ENCODE assay signal across 13 mouse cellular contexts in genomic region chr9:8634344-8634743, GRCm38 (mm10).
DNase-seq lines count a peak whose midpoint lies in the region; ATAC-seq and TF ChIP-seq lines count a peak whose summit lies in the region.
"Had no signal": no experiment of that assay in that cellular context is flagged by ENCODE, and none has a peak within 500 bp of the region (broad histone marks: within the 10 kb centered on the region; RNA-seq: fewer than 3 reads in every experiment).

No protein-coding gene starts in this region.

- H3K4me3 ChIP-seq in forebrain, embryonic 11.5 days (ENCODE audit: low read depth, low read length), result no peak overlapping the region
- H3K4me3 ChIP-seq in forebrain, embryonic 16.5 days (replicated peaks; ENCODE audit: low read length), result no peak overlapping the region
- no peak overlapping the region for H3K4me3 ChIP-seq in hindbrain, postnatal 0 days (ENCODE audit: low read length)
- H3K4me3 ChIP-seq: embryonic facial prominence, embryonic 12.5 days had no signal

- no peaks in the 10 kb centered on the region for H3K9me3 ChIP-seq in forebrain, embryonic 11.5 days (ENCODE audit: control insufficient read depth, low read length)
- no peaks in the 10 kb centered on the region for H3K9me3 ChIP-seq in forebrain, embryonic 16.5 days (ENCODE audit: control insufficient read depth, low read length)
- no peaks in the 10 kb centered on the region for H3K9me3 ChIP-seq in hindbrain, postnatal 0 days (ENCODE audit: low read length)
- H3K9me3 ChIP-seq: embryonic facial prominence, embryonic 12.5 days had no signal

- H3K36me3 ChIP-seq in forebrain, embryonic 11.5 days (ENCODE audit: control insufficient read depth, insufficient read depth, low read length), result no peaks in the 10 kb centered on the region
- no peaks in the 10 kb centered on the region for H3K36me3 ChIP-seq in forebrain, embryonic 16.5 days (ENCODE audit: control insufficient read depth, insufficient read depth)
- H3K36me3 ChIP-seq in hindbrain, postnatal 0 days (ENCODE audit: insufficient read depth, low read length), result no peaks in the 10 kb centered on the region
- H3K36me3 ChIP-seq: embryonic facial prominence, embryonic 12.5 days had no signal

- DNase-seq in forebrain, embryonic 11.5 days (ENCODE audit: low spot score), result no peak
- DNase-seq in right cerebral cortex, postnatal 10 days (ENCODE audit: low spot score in 2 of 2), result peak; percentile 25 to 28
- no peak for DNase-seq in right cerebral cortex, adult 2 months (ENCODE audit: low spot score in 2 of 2)
- DNase-seq in hindbrain, postnatal 0 days (ENCODE audit: low spot score), result peak; percentile 71
- DNase-seq in spleen, postnatal 10 days (ENCODE audit: low spot score in 2 of 2), result no peak
- DNase-seq in kidney, postnatal 4 days, result no peak
- no peak for DNase-seq in heart, postnatal 10 days
- DNase-seq: gastrocnemius, postnatal 14 days; heart, postnatal 14 days; kidney, postnatal 14 days had no signal

- intact Hi-C loops in heart, postnatal 10 days (cut with DNase I), result no loop called here

- H3K4me1 ChIP-seq in forebrain, embryonic 11.5 days (replicated peaks; ENCODE audit: control insufficient read depth, insufficient read depth, low read length), result no peaks in the 10 kb centered on the region
- no peaks in the 10 kb centered on the region for H3K4me1 ChIP-seq in forebrain, embryonic 16.5 days (replicated peaks; ENCODE audit: control insufficient read depth, insufficient read depth, low read length)
- H3K4me1 ChIP-seq in hindbrain, postnatal 0 days (ENCODE audit: insufficient read depth, low read length), result no peaks in the 10 kb centered on the region
- H3K4me1 ChIP-seq: embryonic facial prominence, embryonic 12.5 days had no signal

- H3K4me2 ChIP-seq in forebrain, embryonic 11.5 days (ENCODE audit: low read depth, low read length, severe bottlenecking), result no peak overlapping the region
- H3K4me2 ChIP-seq in forebrain, embryonic 16.5 days (ENCODE audit: low read length), result no peak overlapping the region
- no peak overlapping the region for H3K4me2 ChIP-seq in hindbrain, postnatal 0 days (ENCODE audit: low read depth, low read length)
- H3K4me2 ChIP-seq: embryonic facial prominence, embryonic 12.5 days had no signal

- ATAC-seq in forebrain, embryonic 11.5 days (replicated peaks; ENCODE audit: low FRiP score), result 0 out of 2 replicates have a peak, but pooled peaks have one; percentile 15
- no peak for ATAC-seq in forebrain, embryonic 16.5 days
- peak; percentile 72 for ATAC-seq in hindbrain, postnatal 0 days

- TF ChIP-seq CTCF in hindbrain, postnatal 0 days (IDR thresholded peaks at IDR 0.05; ENCODE audit: low read depth), result no peak

- WGBS in forebrain, embryonic 11.5 days, result 60% methylated on average over 2 of the region's 2 CpGs
- WGBS in forebrain, embryonic 16.5 days, result 42% methylated on average over 2 of the region's 2 CpGs
- WGBS in hindbrain, postnatal 0 days, result 18% methylated on average over 2 of the region's 2 CpGs

- no peaks in the 10 kb centered on the region for H3K27me3 ChIP-seq in forebrain, embryonic 11.5 days (ENCODE audit: control insufficient read depth, insufficient read depth, low read length)
- H3K27me3 ChIP-seq in forebrain, embryonic 16.5 days (replicated peaks; ENCODE audit: control insufficient read depth, insufficient read depth, low read length), result no peaks in the 10 kb centered on the region
- no peaks in the 10 kb centered on the region for H3K27me3 ChIP-seq in hindbrain, postnatal 0 days (ENCODE audit: insufficient read depth, low read length)
- H3K27me3 ChIP-seq: embryonic facial prominence, embryonic 12.5 days had no signal

- H3K9ac ChIP-seq in forebrain, embryonic 11.5 days (ENCODE audit: low read length), result no peak overlapping the region
- H3K9ac ChIP-seq in forebrain, embryonic 16.5 days (replicated peaks; ENCODE audit: low read depth, low read length), result no peak overlapping the region
- H3K9ac ChIP-seq in hindbrain, postnatal 0 days (replicated peaks; ENCODE audit: low read length), result no peak overlapping the region
- H3K9ac ChIP-seq: embryonic facial prominence, embryonic 12.5 days had no signal

- H3K27ac ChIP-seq in forebrain, embryonic 11.5 days (ENCODE audit: low read depth, low read length), result no peak overlapping the region
- H3K27ac ChIP-seq in forebrain, embryonic 16.5 days (ENCODE audit: low read length), result no peak overlapping the region
- no peak overlapping the region for H3K27ac ChIP-seq in hindbrain, postnatal 0 days
- H3K27ac ChIP-seq: embryonic facial prominence, embryonic 12.5 days; stomach, postnatal 0 days had no signal

Comparison
In these comparisons a context has a peak if more than half of its experiments do, and no peak if none do; other contexts are left out.
1. DNase-seq: peak in right cerebral cortex, postnatal 10 days (2 of 2) and hindbrain, postnatal 0 days (single experiment); none in forebrain, embryonic 11.5 days (single experiment), right cerebral cortex, adult 2 months (0 of 2), spleen, postnatal 10 days (0 of 2), kidney, postnatal 4 days (0 of 2) and heart, postnatal 10 days (0 of 2).